Mouse (Mus musculus) 3134 (cell line): ENCODE measurements around the gene Rnf103.

ENCODE experiments used
- DNase-seq: peaks from one replicate; pipeline ENCODE4 v3.0.0-alpha.2; 2011; ENCODE audit warnings: low spot score; ENCODE audit not compliant: insufficient read length; ENCODE audit errors: extremely low read depth

Rnf103 gene

DNA sequence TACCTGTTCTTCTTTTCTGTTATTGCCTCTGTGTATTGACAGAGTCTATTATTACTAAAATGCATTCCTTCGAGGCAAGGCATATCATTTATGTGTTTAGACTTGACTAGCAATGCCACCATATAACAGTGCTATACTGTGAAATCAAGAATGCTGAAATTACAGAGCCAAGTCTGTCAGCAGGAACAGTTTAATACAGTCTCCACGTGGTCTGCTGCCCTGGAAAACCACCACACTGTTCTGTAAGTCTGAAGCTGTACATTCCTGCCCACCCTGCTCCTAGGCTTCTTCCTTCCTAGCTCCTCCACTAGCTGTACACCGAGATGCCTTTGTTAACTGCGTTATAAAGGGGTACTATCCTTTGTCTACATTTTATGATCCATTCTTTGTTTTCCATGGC is 1.6 kb upstream of the Rnf103 start:
- DNase-seq: no peak

DNA sequence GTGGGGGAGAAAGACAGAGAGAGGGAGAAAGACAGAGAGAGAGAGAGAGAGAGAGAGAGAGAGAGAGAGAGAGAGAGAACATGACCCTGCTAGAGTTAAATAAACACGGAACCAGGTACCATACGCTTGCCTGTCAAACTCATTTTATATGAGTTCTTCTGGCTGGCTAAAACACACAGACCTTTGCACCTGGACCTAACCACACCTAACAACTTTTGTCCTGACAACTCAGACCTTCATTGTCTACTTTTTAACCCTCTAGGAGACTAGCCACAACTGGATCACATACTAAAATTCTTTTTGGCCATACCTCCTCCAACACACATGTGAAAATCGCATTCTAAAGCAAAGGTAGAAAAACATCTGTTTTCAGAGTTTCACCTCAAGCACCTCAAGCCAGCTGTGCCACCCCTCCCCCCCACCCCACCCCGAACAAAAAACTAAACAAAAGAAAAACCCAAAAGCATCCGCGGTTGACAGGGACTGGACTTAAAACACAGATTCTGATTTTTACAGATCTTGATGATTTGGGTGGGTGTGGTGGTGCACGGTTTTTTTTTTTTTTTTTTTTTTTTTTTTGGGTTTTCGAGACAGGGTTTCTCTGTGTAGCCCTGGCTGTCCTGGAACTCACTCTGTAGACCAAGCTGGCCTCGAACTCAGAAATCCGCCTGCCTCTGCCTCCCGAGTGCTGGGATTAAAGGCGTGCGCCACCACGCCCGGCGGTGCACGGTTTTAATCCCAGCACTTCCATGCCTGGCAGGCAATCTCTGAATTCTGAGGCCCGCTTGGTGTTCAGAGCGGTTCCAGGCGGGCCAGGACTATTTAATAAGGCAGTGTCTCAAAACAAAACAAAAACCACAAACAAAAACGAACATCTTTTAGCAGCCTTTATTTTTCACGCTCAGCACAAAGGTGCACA is 679 bp upstream of the Rnf103 start:
- peak; percentile 1 for DNase-seq

DNA sequence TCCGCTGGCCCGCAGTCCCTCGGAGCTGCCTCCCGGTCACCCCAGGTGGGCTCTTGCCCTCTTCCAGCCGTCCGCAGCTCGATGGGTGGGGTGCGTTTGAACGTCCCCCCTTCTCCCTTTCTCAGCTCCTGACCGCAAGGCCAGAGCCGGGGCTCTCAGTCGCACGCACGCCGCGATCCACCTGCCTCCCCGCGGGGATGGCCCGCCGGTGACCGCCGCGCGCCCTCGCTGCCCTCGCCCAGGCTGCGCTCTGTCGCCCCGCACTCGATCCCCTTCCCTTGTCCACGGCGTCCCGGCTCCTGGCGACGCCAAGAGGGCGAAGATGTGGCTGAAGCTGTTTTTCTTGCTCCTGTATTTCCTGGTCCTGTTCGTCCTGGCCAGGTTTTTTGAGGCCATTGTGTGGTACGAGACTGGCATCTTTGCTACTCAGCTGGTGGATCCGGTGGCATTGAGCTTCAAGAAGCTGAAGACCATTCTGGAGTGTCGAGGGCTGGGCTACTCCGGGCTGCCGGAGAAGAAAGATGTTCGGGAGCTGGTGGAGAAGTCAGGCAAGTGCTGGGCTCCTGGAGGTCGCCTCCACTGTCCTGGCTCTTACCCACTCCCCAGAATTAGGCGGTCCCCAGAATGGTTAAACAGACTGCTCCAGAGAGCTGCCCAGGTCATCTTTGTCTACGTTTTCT is 787 bp downstream of the Rnf103 start:
- peak; percentile 82 for DNase-seq

DNA sequence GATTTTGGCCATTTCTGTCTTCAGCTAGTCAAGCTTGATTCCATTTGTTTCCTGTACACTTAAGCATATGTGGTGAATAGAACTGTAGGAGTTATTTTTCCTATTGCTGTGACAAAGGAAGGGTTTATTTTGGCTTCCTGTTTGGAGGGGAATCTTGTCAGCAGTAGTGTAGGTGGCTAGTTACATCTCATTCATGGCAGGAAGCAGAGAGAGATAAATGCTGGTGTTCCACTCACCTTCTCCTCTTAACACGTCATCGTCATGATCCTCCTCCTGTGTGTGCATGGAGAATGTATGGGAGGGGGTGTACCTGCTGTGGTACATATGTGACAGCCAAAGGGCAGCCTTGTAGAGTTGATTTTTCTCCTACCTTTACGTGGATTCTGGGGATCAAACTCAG is 6.9 kb downstream of the Rnf103 start:
- DNase-seq: no peak

DNA sequence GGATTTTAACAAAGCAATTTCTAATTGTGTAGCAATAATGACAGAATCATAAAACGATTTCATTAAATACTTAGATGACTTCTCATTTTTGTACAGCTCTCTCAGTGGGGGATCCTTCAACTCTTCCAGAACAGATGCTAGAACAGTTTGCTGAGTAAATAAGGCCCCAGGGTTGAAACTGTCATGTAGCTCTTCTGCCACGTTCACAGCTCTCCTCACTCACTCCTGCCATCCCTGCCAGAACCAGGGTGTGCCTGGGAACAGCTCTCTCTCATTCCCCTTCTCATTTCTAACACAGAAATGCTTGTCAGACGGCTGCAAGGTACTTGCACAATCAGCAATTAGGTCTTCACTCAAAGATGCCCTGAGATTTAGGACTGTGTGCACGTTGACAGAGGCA is 9.3 kb downstream of the Rnf103 start:
- DNase-seq: no peak

DNA sequence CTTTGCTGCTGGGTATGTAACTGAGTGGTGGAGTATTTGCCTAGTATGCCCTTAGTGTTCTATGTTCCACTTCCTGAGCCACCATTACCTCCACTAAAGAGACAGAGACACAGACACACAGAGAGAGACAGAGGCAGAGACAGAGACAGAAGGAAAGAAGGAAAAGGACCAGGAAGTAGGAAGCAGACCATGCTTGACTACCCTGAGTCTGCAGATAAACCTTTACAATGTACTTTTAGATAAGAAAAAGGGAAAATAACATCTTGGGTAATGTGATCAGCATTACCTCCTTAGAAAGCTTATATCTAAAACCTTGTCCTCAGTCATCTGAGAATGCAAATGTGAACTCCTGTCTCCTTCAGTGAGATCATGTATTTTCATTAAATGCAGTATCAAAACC is 10.0 kb downstream of the Rnf103 start:
- DNase-seq: no peak

DNA sequence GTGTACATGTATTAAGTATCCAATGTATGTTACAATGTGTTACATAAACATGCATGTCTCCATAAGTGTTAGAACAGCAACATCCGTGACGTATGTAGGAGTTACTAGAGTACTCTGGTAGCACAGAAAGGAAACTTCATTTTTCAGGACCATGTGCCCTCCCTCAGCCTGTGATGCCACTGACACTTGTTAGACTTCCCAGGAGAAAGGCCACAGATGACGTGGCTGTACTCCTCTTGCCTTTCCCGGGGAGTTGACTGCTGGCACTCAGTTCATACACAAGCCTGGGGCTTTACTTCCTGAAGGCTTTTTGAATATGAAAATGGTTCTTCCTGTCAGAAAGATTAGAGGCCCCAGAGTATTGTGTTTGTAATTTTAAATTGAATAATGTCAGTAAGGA is 10.4 kb downstream of the Rnf103 start:
- no peak for DNase-seq

DNA sequence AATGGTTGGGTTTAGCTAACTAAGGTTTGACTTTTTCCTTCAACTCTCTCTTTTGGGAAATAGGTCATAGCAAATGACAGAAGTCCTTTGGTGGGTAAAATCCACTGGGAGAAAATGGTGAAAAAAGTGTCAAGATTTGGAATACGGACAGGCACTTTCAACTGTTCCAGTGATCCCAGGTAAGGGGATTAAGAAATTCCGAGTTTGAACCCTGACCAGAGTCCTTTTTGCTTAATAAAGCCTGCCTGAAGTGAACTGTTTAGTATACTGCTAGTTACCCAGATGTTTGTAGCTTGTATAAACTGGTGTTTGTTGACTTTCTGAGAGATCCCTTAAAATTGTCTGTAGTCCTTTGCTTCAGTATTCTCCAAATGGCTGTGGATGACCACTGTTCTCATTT is 12.0 kb downstream of the Rnf103 start:
- no peak for DNase-seq

DNA sequence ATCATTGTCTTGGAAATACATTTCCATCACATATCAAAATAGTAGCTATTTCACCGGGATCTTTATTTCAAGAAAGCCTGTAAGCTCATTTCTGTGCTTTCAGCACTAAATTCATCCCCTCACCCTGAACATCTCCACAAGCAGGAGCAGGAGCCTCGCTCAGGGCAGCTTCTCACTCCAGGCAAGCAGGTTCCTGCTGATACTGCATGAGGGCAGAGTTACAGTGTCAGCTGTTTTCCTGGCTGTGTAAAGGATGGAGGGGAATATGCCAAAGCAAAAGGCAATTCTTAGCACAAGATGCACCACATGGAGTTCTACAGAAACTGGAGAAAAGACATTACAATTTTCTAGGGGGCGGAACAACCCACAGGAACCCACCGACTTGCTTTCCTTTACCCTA is 25.8 kb downstream of the Rnf103 start:
- DNase-seq: no peak

DNA sequence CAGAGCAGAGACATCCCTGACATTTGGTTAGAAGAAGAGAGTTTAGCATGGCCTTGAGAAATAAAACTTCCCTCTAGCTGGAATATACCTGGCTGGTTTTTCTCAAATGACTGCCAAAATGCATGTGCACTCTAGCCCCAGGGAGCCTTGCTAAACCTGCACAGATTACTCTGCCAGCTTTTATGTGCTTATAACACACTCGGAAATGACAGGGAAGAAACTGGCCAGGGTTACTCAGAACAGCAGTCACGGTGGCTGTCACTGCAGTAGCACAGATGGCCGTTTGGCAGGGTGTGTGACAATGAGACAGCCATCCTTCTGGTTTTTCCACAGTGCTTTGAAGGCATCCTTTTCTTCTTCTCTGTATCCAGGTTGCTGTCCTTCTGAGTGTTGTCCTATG is 31.9 kb downstream of the Rnf103 start:
- no peak for DNase-seq

DNA sequence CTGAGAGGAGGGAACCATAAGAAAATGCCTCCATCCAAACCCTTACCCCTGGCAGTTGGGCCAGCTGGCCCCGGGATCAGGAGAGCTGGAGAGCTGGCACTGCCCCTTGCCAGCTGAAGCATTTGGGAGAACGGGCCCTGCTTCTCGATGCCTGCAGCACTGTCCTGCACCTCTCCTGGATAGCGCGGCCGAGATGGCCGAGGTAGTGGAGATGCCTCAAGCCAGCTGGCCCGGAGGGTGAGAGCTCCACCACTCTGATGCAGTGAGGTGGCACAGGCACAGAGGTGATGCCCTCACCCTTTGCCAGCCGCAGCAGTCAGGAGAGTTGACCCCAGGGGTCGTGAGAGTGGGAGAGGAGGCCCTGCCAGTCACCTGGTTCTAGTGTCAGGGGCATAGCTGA is 33.4 kb downstream of the Rnf103 start:
- no peak for DNase-seq

DNA sequence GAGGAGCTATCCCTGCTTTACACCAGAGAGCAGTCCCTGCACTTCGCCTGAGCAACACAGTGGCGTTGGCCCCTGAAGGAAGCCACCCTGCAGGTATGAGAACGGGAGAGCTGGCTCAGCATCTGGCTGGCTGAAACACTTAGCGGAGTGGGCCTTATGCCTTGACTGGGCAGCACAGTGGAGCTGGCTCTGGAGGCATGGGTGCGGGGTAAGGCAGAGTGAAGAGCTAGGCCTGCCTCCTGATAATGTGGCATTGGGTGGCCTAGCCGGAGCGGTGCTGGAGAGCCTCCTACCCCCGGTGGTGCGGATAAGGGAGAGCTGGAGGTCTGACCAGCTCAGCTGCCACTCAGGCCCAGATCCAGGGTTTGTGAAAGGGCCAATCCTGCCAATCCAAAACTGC is 34.1 kb downstream of the Rnf103 start:
- no peak for DNase-seq

DNA sequence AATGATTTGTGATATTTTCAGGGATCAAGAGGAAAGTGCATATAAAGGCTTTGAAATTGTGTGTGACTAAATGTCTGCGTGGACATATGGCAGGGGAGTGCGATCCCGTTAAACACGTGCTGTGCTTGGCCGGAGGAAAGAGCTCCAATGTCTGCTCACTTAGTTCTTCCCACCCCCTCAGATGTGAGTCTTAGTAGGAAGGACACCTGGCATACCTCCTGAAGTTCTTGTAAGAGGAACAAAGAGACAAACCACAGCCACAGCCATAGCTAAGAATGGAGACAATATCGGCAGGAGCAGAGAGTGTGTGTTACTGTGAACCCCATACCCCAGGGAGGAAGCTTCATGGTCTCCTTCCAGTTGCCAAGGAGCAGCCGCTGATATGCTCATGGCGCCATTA is 36.5 kb downstream of the Rnf103 start:
- DNase-seq: no peak

DNA sequence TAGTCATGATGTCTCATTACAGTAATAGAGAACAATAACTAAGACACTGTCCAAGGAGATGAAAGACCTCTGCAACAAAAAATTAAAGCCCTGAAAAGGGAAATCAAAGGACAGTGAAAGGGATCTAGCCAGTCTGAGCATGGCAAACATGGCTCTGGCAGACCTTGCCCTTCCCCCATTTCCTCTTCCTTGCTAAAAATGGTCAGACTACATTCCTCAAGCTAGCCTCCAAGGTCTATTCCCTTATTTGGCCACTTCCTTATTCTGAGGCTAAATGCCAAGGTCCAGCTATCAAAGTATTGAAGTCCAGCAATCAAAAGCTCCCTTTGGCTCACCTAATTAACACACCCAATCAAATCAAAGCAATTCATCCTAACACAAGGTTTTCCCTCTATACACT is 43.6 kb downstream of the Rnf103 start:
- DNase-seq: no peak

DNA sequence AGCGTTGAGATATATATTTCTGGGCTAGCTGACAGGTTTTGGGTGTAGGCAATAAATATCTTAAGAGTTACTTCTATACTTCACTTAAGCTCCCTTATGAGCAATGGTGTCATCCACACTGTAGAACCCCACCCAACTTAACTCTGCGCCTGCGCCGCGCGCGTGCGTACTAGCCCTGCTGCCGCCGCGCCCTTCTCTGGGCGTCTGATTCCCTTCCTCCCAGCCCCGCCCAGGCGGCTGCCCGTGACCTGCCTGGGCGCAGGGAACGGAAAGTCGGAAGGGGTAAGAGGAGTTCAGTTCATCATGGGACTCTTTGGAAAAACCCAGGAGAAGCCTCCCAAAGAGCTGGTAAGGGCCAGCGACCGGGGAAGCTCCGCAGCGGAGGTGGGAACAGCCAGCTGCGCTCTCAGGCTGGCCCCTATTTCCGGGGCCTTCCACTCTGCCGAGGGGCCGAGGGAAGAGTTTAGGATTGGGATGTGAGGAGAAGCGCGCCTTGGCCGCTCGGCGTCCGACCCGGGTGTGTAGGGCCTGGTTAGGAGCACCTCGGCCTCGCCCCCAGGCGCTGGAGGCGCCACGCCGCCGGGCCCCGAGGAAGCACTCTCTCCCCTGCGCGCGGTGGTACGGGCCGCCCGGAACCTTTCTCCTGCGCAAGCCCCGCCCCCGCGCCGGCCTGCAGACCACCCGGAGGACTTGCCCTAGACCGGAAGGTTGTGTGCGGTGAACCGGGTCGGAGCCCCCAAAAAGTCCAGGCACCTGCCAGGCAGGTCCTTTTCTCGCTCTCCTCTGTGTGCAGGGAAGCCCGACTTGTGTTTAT is 50.2 kb downstream of the Rnf103 start, which contains the start of gene Chmp3:
Gene Chmp3, plus strand, starts transcription at position 112 of the 814 bp plus-strand sequence.
- DNase-seq: peak; percentile 94

DNA sequence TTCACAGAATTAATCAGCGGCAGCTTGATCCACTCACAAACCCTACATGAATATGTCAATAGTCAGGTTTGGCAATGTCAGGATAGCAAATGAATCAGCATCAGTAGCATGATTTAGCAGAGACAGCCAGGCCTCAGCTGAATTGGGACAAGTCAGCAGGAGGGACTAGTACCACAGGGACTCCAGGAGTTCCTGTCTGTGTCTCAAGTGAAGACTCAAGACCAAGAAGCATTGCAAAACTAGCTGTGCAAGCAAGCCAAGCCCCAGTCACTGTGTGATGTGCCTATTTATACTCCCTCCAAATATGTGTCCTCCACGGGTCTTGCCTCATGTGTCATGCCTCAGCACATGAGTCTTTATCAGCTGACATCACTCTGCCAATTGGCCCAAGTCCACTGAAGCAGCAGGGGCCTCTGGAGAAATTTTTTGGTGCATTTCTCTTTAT is 61.8 kb downstream of the Rnf103 start:
- peak; percentile 6 for DNase-seq

DNA sequence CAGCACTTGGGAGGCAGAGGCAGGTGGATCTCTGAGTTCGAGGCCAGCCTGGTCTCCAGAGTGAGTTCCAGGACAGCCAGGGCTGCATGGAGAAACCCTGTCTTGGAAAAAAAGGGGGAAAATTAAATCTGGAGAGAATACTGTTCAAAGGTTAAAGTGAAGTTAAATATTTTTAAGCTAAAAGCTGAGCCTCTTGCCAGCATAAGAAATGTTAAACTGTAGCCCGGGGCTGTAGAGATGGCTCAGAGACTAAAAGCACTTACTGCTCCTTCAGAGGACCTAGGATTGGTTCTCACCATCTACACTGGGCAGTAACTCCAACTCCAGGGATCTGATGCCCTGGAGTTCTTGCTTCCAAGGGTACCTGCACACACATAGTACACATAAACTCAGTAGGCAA is 63.1 kb downstream of the Rnf103 start:
- DNase-seq: no peak
